Mouse (Mus musculus): ENCODE measurements around the gene Lrmda. TPM values are rescaled to one million over a fixed set of nuclear protein-coding genes. Genes with fewer than 3 reads are reported as not detected.

Lrmda gene
- not detected in 2 replicates for polyA plus RNA-seq (2014; fragmentation: Nextera tagmentation; extraction: Ambion mirVana)

DNA sequence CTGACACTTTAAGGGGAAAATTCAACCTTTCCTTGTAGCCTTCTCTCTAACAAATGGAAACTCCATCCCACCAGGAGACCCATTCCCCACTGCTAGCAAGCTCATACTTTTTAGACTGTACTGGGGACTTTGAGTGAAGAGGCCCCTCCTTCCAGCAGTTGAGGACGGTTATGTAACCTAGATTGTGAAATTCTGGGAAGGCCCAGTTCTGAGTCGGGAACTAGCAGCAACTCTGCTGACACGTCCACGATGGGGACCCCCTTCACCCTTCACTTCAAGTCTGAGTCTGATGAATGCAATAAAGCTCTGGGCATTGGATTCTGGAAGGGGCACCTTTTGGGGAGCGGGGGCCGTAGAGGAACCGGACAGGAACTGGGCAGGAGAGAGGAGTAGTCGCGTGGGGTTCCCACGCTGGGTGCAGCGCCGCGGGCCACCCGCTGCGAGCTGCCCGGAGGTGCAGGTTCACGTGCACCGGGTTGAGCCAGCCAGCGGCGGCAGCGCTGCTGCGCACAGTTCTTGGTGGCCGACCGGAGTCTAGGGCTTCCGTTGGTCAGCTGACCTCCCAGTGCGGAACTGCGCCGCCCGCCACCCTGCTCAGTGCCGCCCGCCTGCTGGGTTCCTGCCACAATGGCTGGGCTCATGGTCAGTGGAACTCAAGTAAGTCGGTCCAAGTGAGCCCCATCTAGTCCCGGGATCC, at the start of gene Lrmda:
TSS of gene Lrmda (plus strand) at position 461 of the 697 bp plus-strand sequence.
- Histone ChIP-seq H3K27me3 (ENCODE audit: control insufficient read depth, insufficient read depth, low read length) (peaks cover 36% of the 10 kb centered on the region), H3K27ac (ENCODE audit: low read depth, low read length) (no peak within 1 kb of the TSS), H3K9me3 (ENCODE audit: control insufficient read depth, low read length) (no peaks in the 10 kb centered on the region), H3K4me1 (replicated peaks; ENCODE audit: control insufficient read depth, insufficient read depth, low read length) (peaks cover 6% of the 10 kb centered on the region), H3K4me2 (ENCODE audit: low read depth, low read length, severe bottlenecking) (peak within 1 kb of the TSS; percentile 65), H3K9ac (ENCODE audit: low read length) (peak within 1 kb of the TSS; percentile 37; the same call in 1 of the 2 replicates), H3K4me3 (ENCODE audit: low read depth, low read length) (peak within 1 kb of the TSS; percentile 29), H3K36me3 (ENCODE audit: control insufficient read depth, insufficient read depth, low read length) (no peaks in the 10 kb centered on the region)
- ATAC-seq (replicated peaks; ENCODE audit: low FRiP score) (no peak), DNase-seq (ENCODE audit: low spot score) (peak; percentile 65)
- 4% methylated on average over 33 of the region's 33 CpGs for WGBS

DNA sequence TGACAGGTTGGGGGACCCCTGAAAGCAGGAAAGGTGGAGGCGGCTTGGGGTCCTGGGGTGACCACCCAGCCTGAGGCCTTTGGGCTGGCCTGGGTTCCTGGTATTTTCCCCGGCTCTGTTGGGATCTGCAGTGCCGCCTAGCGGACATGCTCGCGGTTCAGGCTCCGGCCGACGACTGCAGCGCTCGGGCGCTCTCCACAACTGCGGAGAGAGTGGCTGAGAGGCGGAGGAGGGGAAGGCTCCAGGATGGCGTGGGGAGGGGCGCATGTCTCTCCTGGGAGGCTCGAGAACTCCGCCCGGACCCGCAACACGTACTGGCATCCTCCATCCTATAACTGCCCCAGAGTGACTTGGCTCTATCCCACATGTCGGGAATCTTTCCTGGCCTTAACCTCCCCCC, 38.0 kb upstream of the Lrmda start:
- H3K27me3 ChIP-seq (ENCODE audit: control insufficient read depth, insufficient read depth, low read length) = peaks cover 25% of the 10 kb centered on the region
- ATAC-seq (replicated peaks; ENCODE audit: low FRiP score) = peak; percentile 62

DNA sequence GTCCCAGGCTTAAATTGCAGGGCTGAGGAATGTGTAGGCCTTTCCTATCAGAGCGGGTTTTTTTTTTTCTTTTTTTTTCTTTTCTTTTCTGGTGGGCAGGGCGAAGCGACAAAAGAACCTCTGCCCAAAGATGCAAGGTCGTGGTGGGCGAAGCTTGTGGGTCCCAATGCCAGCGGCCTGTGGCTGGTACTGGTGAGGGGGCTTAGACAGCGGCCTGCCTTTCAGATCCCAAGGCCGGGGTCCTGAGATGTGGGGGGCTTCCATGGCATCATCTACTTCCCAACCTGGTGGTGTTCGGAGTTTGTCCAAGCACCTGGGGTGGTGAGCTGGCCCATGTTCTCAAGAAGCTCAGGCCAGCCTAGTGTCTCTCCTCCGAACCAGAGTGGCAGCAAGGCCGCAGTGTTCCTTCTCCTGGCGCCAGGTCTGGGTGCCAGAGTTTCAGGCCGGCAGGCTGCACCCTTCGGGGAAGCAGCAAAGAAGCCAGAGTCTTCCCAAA, 37.4 kb upstream of the Lrmda start:
- peaks cover 26% of the 10 kb centered on the region for H3K27me3 ChIP-seq (ENCODE audit: control insufficient read depth, insufficient read depth, low read length)
- 6% methylated on average over 14 of the region's 14 CpGs for whole genome bisulfite sequencing
- H3K36me3 ChIP-seq (ENCODE audit: control insufficient read depth, insufficient read depth, low read length) = no peaks in the 10 kb centered on the region; the same call in 1 of the 2 replicates
- no peak for ATAC-seq (replicated peaks; ENCODE audit: low FRiP score)
- peak overlapping the region; percentile 65 for H3K4me2 ChIP-seq (ENCODE audit: low read depth, low read length, severe bottlenecking)
- peaks cover 23% of the 10 kb centered on the region for H3K4me1 ChIP-seq (replicated peaks; ENCODE audit: control insufficient read depth, insufficient read depth, low read length)
- peak overlapping the region; percentile 32 for H3K4me3 ChIP-seq (ENCODE audit: low read depth, low read length)
- DNase-seq (ENCODE audit: low spot score) = peak; percentile 72
- peak overlapping the region; percentile 62 for H3K9ac ChIP-seq (ENCODE audit: low read length)
- no peaks in the 10 kb centered on the region for H3K9me3 ChIP-seq (ENCODE audit: control insufficient read depth, low read length)
- peak overlapping the region; percentile 25; the same call in 1 of the 2 replicates for H3K27ac ChIP-seq (ENCODE audit: low read depth, low read length)

More for the DNA sequence above, 38.0 kb upstream of the Lrmda start:
- Histone ChIP-seq H3K4me3 (ENCODE audit: low read depth, low read length) (peak overlapping the region; percentile 11; the same call in 1 of the 2 replicates), H3K9ac (ENCODE audit: low read length) (no peak overlapping the region), H3K4me2 (ENCODE audit: low read depth, low read length, severe bottlenecking) (peak overlapping the region; percentile 46; the same call in 1 of the 2 replicates), H3K36me3 (ENCODE audit: control insufficient read depth, insufficient read depth, low read length) (no peaks in the 10 kb centered on the region; the same call in 1 of the 2 replicates), H3K4me1 (replicated peaks; ENCODE audit: control insufficient read depth, insufficient read depth, low read length) (peaks cover 18% of the 10 kb centered on the region), H3K27ac (ENCODE audit: low read depth, low read length) (no peak overlapping the region), H3K9me3 (ENCODE audit: control insufficient read depth, low read length) (no peaks in the 10 kb centered on the region)
- WGBS = under 1% methylated on average over 22 of the region's 22 CpGs
- peak; percentile 92 for DNase-seq (ENCODE audit: low spot score)

DNA sequence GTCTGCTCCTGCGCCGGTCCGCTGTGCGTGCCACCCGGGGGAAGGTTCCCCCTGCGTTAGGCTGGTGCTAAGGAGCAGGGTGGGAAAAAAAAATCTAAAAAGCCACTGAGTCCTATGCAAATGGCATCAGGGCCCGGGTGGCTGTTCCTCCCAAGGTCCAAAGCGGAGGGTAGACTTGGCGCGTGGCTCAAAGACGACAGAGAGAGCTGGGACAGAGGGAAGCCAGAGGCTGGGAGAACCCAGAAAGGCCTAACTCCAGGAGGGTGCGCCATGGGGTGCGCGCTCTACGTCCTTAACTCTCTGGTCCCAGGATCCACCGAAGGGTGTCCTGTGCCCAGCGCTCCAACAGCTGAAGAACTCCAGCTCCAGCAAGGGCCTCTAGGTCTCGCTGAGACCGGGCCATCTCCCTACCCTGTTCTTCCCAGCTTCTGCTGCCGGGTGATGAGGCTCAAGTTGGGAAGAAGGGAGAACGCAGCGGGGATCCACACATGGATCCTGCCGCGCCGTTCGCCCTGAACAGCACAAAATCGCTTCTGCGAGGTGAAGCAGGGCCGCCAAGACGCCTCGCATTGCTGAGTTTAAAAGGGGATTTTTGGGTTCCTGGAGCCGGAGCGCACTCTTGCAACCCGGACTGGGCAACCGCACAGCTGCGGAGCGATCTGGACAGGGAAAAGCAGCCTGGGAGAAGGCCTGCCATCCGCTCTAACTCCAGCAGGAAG, 36.8 kb upstream of the Lrmda start:
- Histone ChIP-seq H3K9ac (ENCODE audit: low read length) (peak overlapping the region; percentile 62), H3K27me3 (ENCODE audit: control insufficient read depth, insufficient read depth, low read length) (peaks cover 26% of the 10 kb centered on the region), H3K4me3 (ENCODE audit: low read depth, low read length) (peak overlapping the region; percentile 32), H3K27ac (ENCODE audit: low read depth, low read length) (0 out of 2 replicates have a peak overlapping the region, but pooled peaks have one; percentile 41), H3K9me3 (ENCODE audit: control insufficient read depth, low read length) (no peaks in the 10 kb centered on the region), H3K36me3 (ENCODE audit: control insufficient read depth, insufficient read depth, low read length) (no peaks in the 10 kb centered on the region; the same call in 1 of the 2 replicates), H3K4me1 (replicated peaks; ENCODE audit: control insufficient read depth, insufficient read depth, low read length) (peaks cover 23% of the 10 kb centered on the region), H3K4me2 (ENCODE audit: low read depth, low read length, severe bottlenecking) (peak overlapping the region; percentile 65)
- WGBS = 1% methylated on average over 38 of the region's 38 CpGs
- peak; percentile 71 for DNase-seq (ENCODE audit: low spot score)
- ATAC-seq (replicated peaks; ENCODE audit: low FRiP score) = no peak

DNA sequence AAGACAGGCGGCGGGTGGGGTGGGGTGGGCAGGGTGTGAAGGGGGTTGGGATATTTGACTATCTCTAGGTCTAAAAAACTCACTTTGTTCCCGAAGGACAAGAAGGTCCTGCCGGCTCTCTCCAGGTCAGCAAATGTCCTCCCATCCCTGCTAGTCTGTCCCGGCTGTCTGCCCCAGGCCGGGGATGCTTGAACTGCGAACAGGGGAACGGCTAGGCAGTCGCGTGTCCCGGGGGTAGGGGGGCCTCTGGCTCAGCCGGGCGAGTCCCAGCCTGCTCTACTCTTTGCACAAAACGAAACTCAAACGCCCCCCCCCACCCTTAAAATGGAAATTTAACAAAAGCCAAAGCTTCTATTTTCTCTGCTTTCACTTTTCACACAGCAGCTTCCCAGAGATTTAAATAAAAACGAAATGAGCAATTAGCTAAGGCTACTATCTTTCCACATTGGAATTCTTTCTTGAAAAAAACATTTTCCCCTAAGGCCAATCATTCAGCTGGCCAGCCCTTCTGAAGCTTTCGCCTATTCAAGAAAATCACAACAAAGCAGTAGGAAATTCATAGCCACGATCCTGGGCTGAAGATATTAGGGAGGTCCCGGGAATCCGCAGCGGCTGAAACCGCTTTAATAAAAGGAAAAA, 36.1 kb upstream of the Lrmda start:
- H3K4me2 ChIP-seq (ENCODE audit: low read depth, low read length, severe bottlenecking) = peak overlapping the region; percentile 65
- peak; percentile 82 for DNase-seq (ENCODE audit: low spot score)
- peaks cover 26% of the 10 kb centered on the region for H3K27me3 ChIP-seq (ENCODE audit: control insufficient read depth, insufficient read depth, low read length)
- no peaks in the 10 kb centered on the region for H3K9me3 ChIP-seq (ENCODE audit: control insufficient read depth, low read length)
- peak overlapping the region; percentile 62 for H3K9ac ChIP-seq (ENCODE audit: low read length)
- H3K4me1 ChIP-seq (replicated peaks; ENCODE audit: control insufficient read depth, insufficient read depth, low read length) = peaks cover 23% of the 10 kb centered on the region
- under 1% methylated on average over 22 of the region's 22 CpGs for WGBS
- H3K4me3 ChIP-seq (ENCODE audit: low read depth, low read length) = peak overlapping the region; percentile 32
- H3K27ac ChIP-seq (ENCODE audit: low read depth, low read length) = 0 out of 2 replicates have a peak overlapping the region, but pooled peaks have one; percentile 41
- no peaks in the 10 kb centered on the region; the same call in 1 of the 2 replicates for H3K36me3 ChIP-seq (ENCODE audit: control insufficient read depth, insufficient read depth, low read length)
- no peak for ATAC-seq (replicated peaks; ENCODE audit: low FRiP score)

DNA sequence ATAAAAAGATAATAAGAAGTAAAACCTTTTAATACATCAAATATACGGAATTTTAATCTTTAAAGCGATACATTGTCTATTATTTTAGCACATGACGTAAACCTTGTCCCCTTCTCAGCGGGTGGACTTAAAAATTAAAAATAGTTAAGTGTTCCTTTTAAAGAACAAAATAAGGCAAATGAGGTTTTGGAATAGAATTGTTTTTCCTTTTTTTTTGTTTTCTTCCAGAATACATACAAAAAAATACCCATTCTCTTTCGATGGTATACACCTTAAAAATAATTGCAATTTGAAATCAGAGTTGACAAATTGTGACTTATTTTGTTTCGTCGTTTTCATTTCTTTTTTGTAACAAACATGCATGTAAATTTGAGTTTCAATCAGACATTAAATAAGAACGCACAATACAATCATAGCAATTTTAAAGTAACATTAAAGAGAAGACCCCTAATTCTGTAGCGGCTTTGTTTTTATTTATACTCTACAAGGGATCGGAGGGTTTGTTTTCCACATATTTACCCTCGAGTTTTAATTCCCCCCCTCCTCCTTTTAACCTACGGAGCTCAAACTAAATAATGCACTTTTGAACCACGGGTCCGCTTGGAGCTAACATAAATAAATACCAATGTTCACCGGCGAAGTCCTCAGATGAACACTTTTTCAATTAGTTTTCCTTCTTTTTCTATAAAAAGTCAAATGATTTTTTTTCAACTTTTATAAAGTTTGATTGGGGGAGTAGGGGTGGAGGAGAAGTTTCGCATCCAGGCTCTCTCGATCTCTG, 35.4 kb upstream of the Lrmda start:
- Histone ChIP-seq H3K9ac (ENCODE audit: low read length) (peak overlapping the region; percentile 86), H3K36me3 (ENCODE audit: control insufficient read depth, insufficient read depth, low read length) (no peaks in the 10 kb centered on the region; the same call in 1 of the 2 replicates), H3K4me3 (ENCODE audit: low read depth, low read length) (peak overlapping the region; percentile 76), H3K27ac (ENCODE audit: low read depth, low read length) (0 out of 2 replicates have a peak overlapping the region, but pooled peaks have one; percentile 27), H3K9me3 (ENCODE audit: control insufficient read depth, low read length) (no peaks in the 10 kb centered on the region), H3K27me3 (ENCODE audit: control insufficient read depth, insufficient read depth, low read length) (peaks cover 33% of the 10 kb centered on the region), H3K4me1 (replicated peaks; ENCODE audit: control insufficient read depth, insufficient read depth, low read length) (peaks cover 27% of the 10 kb centered on the region), H3K4me2 (ENCODE audit: low read depth, low read length, severe bottlenecking) (peak overlapping the region; percentile 93)
- no peak for ATAC-seq (replicated peaks; ENCODE audit: low FRiP score)
- DNase-seq (ENCODE audit: low spot score) = no peak
- 2% methylated on average over 18 of the region's 18 CpGs for WGBS

DNA sequence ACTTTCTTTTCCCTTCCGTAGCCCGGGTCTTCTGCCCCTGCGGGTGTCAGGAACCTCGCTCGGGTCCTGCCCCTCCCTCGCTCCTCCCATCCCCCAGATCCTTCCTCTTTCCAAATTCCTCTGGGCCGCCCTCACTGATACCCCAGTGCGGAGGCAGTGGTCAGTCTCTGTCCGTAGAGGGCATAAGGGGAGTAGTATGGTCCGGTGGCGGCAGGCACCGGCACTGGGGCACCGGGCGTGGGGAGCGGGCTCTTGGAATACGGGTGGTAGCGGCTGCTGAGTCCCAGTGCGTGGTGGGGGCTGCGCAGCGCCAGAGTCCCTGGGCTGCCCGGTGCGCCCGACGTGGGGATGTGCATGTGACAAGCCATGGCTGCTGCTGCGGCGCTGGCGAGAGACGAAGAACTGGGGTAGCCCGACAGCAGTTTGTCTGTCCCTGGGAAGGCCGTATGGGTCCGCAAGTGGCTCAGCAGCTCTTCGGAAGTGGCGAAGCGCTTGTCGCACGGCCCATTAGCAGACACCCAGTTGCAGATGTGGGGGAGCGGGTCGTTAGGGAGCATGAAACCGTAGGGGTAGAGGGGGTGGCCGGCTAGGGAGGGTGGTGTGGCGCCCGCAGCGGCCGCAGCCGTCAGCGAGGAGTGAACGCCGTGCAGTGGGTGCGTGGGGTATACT, 34.6 kb upstream of the Lrmda start:
- Histone ChIP-seq H3K4me3 (ENCODE audit: low read depth, low read length) (peak overlapping the region; percentile 76), H3K9me3 (ENCODE audit: control insufficient read depth, low read length) (no peaks in the 10 kb centered on the region), H3K27ac (ENCODE audit: low read depth, low read length) (peak overlapping the region; percentile 27; the same call in 1 of the 2 replicates), H3K36me3 (ENCODE audit: control insufficient read depth, insufficient read depth, low read length) (no peaks in the 10 kb centered on the region; the same call in 1 of the 2 replicates), H3K27me3 (ENCODE audit: control insufficient read depth, insufficient read depth, low read length) (peaks cover 38% of the 10 kb centered on the region), H3K4me1 (replicated peaks; ENCODE audit: control insufficient read depth, insufficient read depth, low read length) (peaks cover 29% of the 10 kb centered on the region), H3K9ac (ENCODE audit: low read length) (peak overlapping the region; percentile 86), H3K4me2 (ENCODE audit: low read depth, low read length, severe bottlenecking) (peak overlapping the region; percentile 93)
- ATAC-seq (replicated peaks; ENCODE audit: low FRiP score) (no peak), DNase-seq (ENCODE audit: low spot score) (peak; percentile 78)
- 2% methylated on average over 49 of the region's 49 CpGs for WGBS
